Mouse (Mus musculus): ENCODE results near the gene Tbc1d22b. TPM values are rescaled to one million over a fixed set of nuclear protein-coding genes. Genes with fewer than 3 reads are reported as not detected.

Gene Tbc1d22b
- polyA plus RNA-seq, 1 experiment from 2014 or later = 10.2 TPM

- no peak for ATAC-seq (ENCODE audit: insufficient number of reproducible peaks, insufficient read depth, low FRiP score, low read depth)
- Histone ChIP-seq H3K36me3 (ENCODE audit: control insufficient read depth, insufficient read depth, low read length) (no peaks in the 10 kb centered on the region), H3K9ac (ENCODE audit: low read length) (no peak overlapping the region), H3K27ac (replicated peaks in 1 of 2; ENCODE audit: control insufficient read depth in 1 of 2, insufficient read depth in 1 of 2, low read depth in 2 of 2, low read length in 2 of 2) (no peak overlapping the region), H3K4me1 (ENCODE audit: control insufficient read depth in 2 of 2, insufficient read depth in 2 of 2, low read length in 2 of 2) (peaks cover 15 to 25% of the 10 kb centered on the region in 2 experiments), H3K4me2 (ENCODE audit: low read length) (no peak overlapping the region), H3K27me3 (ENCODE audit: control insufficient read depth, insufficient read depth, low read length) (no peaks in the 10 kb centered on the region), H3K4me3 (ENCODE audit: control insufficient read depth in 1 of 2, insufficient read depth in 1 of 2, low read depth in 1 of 2, low read length in 2 of 2) (no peak overlapping the region), H3K9me3 (ENCODE audit: control insufficient read depth, low read length) (no peaks in the 10 kb centered on the region)
Measured at GRCm38 (mm10) chr17:29554176-29554575, 4.6 kb downstream of the Tbc1d22b start.

- Histone ChIP-seq H3K4me3 (ENCODE audit: control insufficient read depth in 1 of 2, insufficient read depth in 1 of 2, low read depth in 1 of 2, low read length in 2 of 2) (no peak overlapping the region), H3K9me3 (ENCODE audit: control insufficient read depth, low read length) (no peaks in the 10 kb centered on the region), H3K9ac (ENCODE audit: low read length) (no peak overlapping the region), H3K27ac (replicated peaks in 1 of 2; ENCODE audit: control insufficient read depth in 1 of 2, insufficient read depth in 1 of 2, low read depth in 2 of 2, low read length in 2 of 2) (peak overlapping the region in 1 of 2 experiments; percentile 20; a peak in 2 of 4 replicates), H3K36me3 (ENCODE audit: control insufficient read depth, insufficient read depth, low read length) (no peaks in the 10 kb centered on the region), H3K4me1 (ENCODE audit: control insufficient read depth in 2 of 2, insufficient read depth in 2 of 2, low read length in 2 of 2) (peaks cover 6 to 11% of the 10 kb centered on the region in 2 experiments), H3K27me3 (ENCODE audit: control insufficient read depth, insufficient read depth, low read length) (no peaks in the 10 kb centered on the region), H3K4me2 (ENCODE audit: low read length) (no peak overlapping the region)
- no peak for ATAC-seq (ENCODE audit: insufficient number of reproducible peaks, insufficient read depth, low FRiP score, low read depth)
- 63% methylated on average over 10 of the region's 10 CpGs for WGBS
Measured at GRCm38 (mm10) chr17:29556456-29556855, 6.9 kb downstream of the Tbc1d22b start.

- peaks cover 6 to 8% of the 10 kb centered on the region in 2 experiments for H3K4me1 ChIP-seq (ENCODE audit: control insufficient read depth in 2 of 2, insufficient read depth in 2 of 2, low read length in 2 of 2)
- H3K27ac ChIP-seq (replicated peaks in 1 of 2; ENCODE audit: control insufficient read depth in 1 of 2, insufficient read depth in 1 of 2, low read depth in 2 of 2, low read length in 2 of 2) = no peak overlapping the region; a peak in 1 of 4 replicates
- no peak overlapping the region for H3K4me2 ChIP-seq (ENCODE audit: low read length)
- 64% methylated on average over 7 of the region's 7 CpGs for WGBS
- no peak overlapping the region for H3K9ac ChIP-seq (ENCODE audit: low read length)
- no peak overlapping the region for H3K4me3 ChIP-seq (ENCODE audit: control insufficient read depth in 1 of 2, insufficient read depth in 1 of 2, low read depth in 1 of 2, low read length in 2 of 2)
- no peaks in the 10 kb centered on the region for H3K9me3 ChIP-seq (ENCODE audit: control insufficient read depth, low read length)
- ATAC-seq (ENCODE audit: insufficient number of reproducible peaks, insufficient read depth, low FRiP score, low read depth) = no peak
- no peaks in the 10 kb centered on the region for H3K36me3 ChIP-seq (ENCODE audit: control insufficient read depth, insufficient read depth, low read length)
- H3K27me3 ChIP-seq (ENCODE audit: control insufficient read depth, insufficient read depth, low read length) = no peaks in the 10 kb centered on the region
Measured at GRCm38 (mm10) chr17:29556893-29557292, 7.3 kb downstream of the Tbc1d22b start.

DNA sequence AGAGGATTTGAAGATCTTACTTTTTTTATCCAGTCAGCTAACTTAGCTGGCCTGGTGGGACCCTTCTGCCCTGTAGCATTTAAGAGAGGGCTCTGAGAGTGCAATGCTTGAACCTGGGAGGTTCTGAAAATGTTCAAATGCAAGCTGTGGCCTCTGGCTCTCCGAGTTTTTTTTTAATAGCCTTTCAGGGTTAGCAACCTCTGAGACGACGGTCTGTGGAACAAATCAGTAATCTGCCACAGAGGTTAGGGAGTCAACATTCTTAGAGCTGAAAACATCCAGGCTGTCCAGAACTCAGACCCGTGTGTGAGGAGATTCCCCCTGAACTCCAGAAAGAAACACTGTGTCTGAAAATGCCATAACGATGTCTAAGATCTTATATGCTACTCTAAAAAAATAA is 8.9 kb downstream of the Tbc1d22b start:
- H3K27me3 ChIP-seq (ENCODE audit: control insufficient read depth, insufficient read depth, low read length) = no peaks in the 10 kb centered on the region
- H3K9ac ChIP-seq (ENCODE audit: low read length) = no peak overlapping the region
- WGBS = 73% methylated on average over 5 of the region's 5 CpGs
- H3K9me3 ChIP-seq (ENCODE audit: control insufficient read depth, low read length) = no peaks in the 10 kb centered on the region
- peaks cover 6 to 8% of the 10 kb centered on the region in 2 experiments for H3K4me1 ChIP-seq (ENCODE audit: control insufficient read depth in 2 of 2, insufficient read depth in 2 of 2, low read length in 2 of 2)
- ATAC-seq (ENCODE audit: insufficient number of reproducible peaks, insufficient read depth, low FRiP score, low read depth) = no peak
- H3K27ac ChIP-seq (replicated peaks in 1 of 2; ENCODE audit: control insufficient read depth in 1 of 2, insufficient read depth in 1 of 2, low read depth in 2 of 2, low read length in 2 of 2) = no peak overlapping the region
- H3K4me3 ChIP-seq (ENCODE audit: control insufficient read depth in 1 of 2, insufficient read depth in 1 of 2, low read depth in 1 of 2, low read length in 2 of 2) = no peak overlapping the region
- H3K36me3 ChIP-seq (ENCODE audit: control insufficient read depth, insufficient read depth, low read length) = no peaks in the 10 kb centered on the region
- H3K4me2 ChIP-seq (ENCODE audit: low read length) = no peak overlapping the region

DNA sequence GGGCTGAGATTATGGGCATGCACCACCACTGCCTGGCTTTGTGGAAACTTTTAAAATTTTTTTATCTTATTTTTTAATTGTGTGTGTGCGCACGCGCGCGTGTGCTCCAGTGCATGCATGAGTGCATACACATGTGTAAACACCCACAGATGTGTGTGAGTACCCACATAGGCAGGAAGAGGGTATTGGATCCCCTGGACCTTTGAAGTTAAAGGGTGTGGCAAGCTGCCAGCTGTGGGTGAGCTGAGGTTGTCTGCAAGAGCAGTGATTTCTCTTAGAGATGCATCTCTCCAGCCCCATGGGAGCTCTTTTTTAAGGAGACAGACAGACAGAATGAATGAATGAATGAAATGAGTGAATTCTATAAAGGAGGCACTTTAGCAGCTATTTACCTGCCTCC is 15.9 kb downstream of the Tbc1d22b start:
- H3K9me3 ChIP-seq (ENCODE audit: control insufficient read depth, low read length) = no peaks in the 10 kb centered on the region
- no peak overlapping the region for H3K4me3 ChIP-seq (ENCODE audit: control insufficient read depth in 1 of 2, insufficient read depth in 1 of 2, low read depth in 1 of 2, low read length in 2 of 2)
- no peak overlapping the region for H3K4me2 ChIP-seq (ENCODE audit: low read length)
- H3K9ac ChIP-seq (ENCODE audit: low read length) = no peak overlapping the region
- H3K4me1 ChIP-seq (ENCODE audit: control insufficient read depth in 2 of 2, insufficient read depth in 2 of 2, low read length in 2 of 2) = no peaks in the 10 kb centered on the region
- H3K27ac ChIP-seq (replicated peaks in 1 of 2; ENCODE audit: control insufficient read depth in 1 of 2, insufficient read depth in 1 of 2, low read depth in 2 of 2, low read length in 2 of 2) = no peak overlapping the region
- no peaks in the 10 kb centered on the region for H3K27me3 ChIP-seq (ENCODE audit: control insufficient read depth, insufficient read depth, low read length)
- 95% methylated on average over 5 of the region's 5 CpGs for WGBS
- no peak for ATAC-seq (ENCODE audit: insufficient number of reproducible peaks, insufficient read depth, low FRiP score, low read depth)
- H3K36me3 ChIP-seq (ENCODE audit: control insufficient read depth, insufficient read depth, low read length) = peaks cover 50% of the 10 kb centered on the region

DNA sequence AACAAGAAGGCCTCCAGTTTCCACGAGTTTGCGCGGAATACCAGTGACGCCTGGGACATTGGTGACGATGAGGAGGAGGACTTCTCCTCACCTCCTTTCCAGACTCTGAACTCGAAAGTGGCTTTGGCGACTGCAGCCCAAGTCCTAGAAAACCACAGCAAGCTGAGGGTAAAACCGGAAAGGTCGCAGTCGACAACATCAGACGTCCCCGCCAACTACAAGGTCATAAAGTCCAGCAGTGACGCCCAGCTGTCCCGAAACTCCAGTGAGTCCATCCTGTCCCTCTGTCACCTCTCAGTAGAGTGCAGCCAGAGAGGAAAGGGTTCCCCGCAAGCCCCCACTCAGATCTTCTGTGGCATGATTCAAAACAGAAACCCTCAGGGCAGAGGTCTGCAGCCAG is 18.9 kb downstream of the Tbc1d22b start:
- Histone ChIP-seq H3K4me3 (ENCODE audit: control insufficient read depth in 1 of 2, insufficient read depth in 1 of 2, low read depth in 1 of 2, low read length in 2 of 2) (no peak overlapping the region), H3K36me3 (ENCODE audit: control insufficient read depth, insufficient read depth, low read length) (peaks cover 80% of the 10 kb centered on the region)
- ATAC-seq (ENCODE audit: insufficient number of reproducible peaks, insufficient read depth, low FRiP score, low read depth) = no peak

DNA sequence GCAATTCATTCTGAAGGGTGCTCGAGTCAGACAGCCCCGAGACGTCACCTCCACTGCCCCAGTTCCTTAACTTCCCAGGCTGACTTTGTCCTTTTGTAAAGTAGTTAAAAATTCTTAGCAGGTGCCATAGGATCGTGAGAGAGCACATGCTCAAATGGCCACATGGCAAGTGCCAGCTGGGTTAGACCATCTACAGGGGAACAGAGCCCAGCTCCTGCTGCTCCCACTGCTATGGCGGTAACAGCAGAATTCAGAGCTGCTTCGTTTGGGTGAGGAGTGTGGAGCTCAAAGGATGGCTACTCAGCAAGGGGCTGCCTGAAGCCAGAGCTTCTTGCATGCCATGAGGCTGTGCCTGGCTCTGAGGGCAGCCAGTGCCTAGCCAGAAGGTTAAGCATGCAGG is 20.2 kb downstream of the Tbc1d22b start:
- H3K9me3 ChIP-seq (ENCODE audit: control insufficient read depth, low read length) = no peaks in the 10 kb centered on the region
- WGBS = 90% methylated on average over 6 of the region's 6 CpGs
- H3K27me3 ChIP-seq (ENCODE audit: control insufficient read depth, insufficient read depth, low read length) = no peaks in the 10 kb centered on the region
- ATAC-seq (ENCODE audit: insufficient number of reproducible peaks, insufficient read depth, low FRiP score, low read depth) = no peak
- peaks cover 2% of the 10 kb centered on the region in 2 experiments for H3K4me1 ChIP-seq (ENCODE audit: control insufficient read depth in 2 of 2, insufficient read depth in 2 of 2, low read length in 2 of 2)
- no peak overlapping the region for H3K27ac ChIP-seq (replicated peaks in 1 of 2; ENCODE audit: control insufficient read depth in 1 of 2, insufficient read depth in 1 of 2, low read depth in 2 of 2, low read length in 2 of 2)
- H3K4me2 ChIP-seq (ENCODE audit: low read length) = no peak overlapping the region
- H3K9ac ChIP-seq (ENCODE audit: low read length) = no peak overlapping the region
- no peak overlapping the region for H3K4me3 ChIP-seq (ENCODE audit: control insufficient read depth in 1 of 2, insufficient read depth in 1 of 2, low read depth in 1 of 2, low read length in 2 of 2)
- peaks cover 79% of the 10 kb centered on the region for H3K36me3 ChIP-seq (ENCODE audit: control insufficient read depth, insufficient read depth, low read length)

More for the DNA sequence above, 18.9 kb downstream of the Tbc1d22b start:
- H3K27me3 ChIP-seq (ENCODE audit: control insufficient read depth, insufficient read depth, low read length) = no peaks in the 10 kb centered on the region
- H3K4me2 ChIP-seq (ENCODE audit: low read length) = no peak overlapping the region
- no peaks in the 10 kb centered on the region for H3K4me1 ChIP-seq (ENCODE audit: control insufficient read depth in 2 of 2, insufficient read depth in 2 of 2, low read length in 2 of 2)
- no peaks in the 10 kb centered on the region for H3K9me3 ChIP-seq (ENCODE audit: control insufficient read depth, low read length)
- no peak overlapping the region for H3K9ac ChIP-seq (ENCODE audit: low read length)
- no peak overlapping the region for H3K27ac ChIP-seq (replicated peaks in 1 of 2; ENCODE audit: control insufficient read depth in 1 of 2, insufficient read depth in 1 of 2, low read depth in 2 of 2, low read length in 2 of 2)
- WGBS = 87% methylated on average over 15 of the region's 15 CpGs

- Histone ChIP-seq H3K36me3 (ENCODE audit: control insufficient read depth, insufficient read depth, low read length) (peaks cover 76% of the 10 kb centered on the region), H3K27ac (replicated peaks in 1 of 2; ENCODE audit: control insufficient read depth in 1 of 2, insufficient read depth in 1 of 2, low read depth in 2 of 2, low read length in 2 of 2) (no peak overlapping the region), H3K4me3 (ENCODE audit: control insufficient read depth in 1 of 2, insufficient read depth in 1 of 2, low read depth in 1 of 2, low read length in 2 of 2) (no peak overlapping the region), H3K9ac (ENCODE audit: low read length) (no peak overlapping the region), H3K27me3 (ENCODE audit: control insufficient read depth, insufficient read depth, low read length) (no peaks in the 10 kb centered on the region), H3K4me1 (ENCODE audit: control insufficient read depth in 2 of 2, insufficient read depth in 2 of 2, low read length in 2 of 2) (peaks cover 5 to 17% of the 10 kb centered on the region in 2 experiments), H3K4me2 (ENCODE audit: low read length) (no peak overlapping the region), H3K9me3 (ENCODE audit: control insufficient read depth, low read length) (no peaks in the 10 kb centered on the region)
- 82% methylated on average over 4 of the region's 4 CpGs for WGBS
- ATAC-seq (ENCODE audit: insufficient number of reproducible peaks, insufficient read depth, low FRiP score, low read depth) = no peak
Measured at GRCm38 (mm10) chr17:29579579-29580126, 30.1 kb downstream of the Tbc1d22b start.
